Mouse (Mus musculus) heart, embryonic 14.5 days (tissue): Measurements from ENCODE around the gene Gm14685. TPM values are rescaled to one million over a fixed set of nuclear protein-coding genes. Genes with fewer than 3 reads are reported as not detected.
"Not testable (repeated sequence)": the region's sequence is repeated elsewhere in the genome, so short reads cannot be mapped to it uniquely, and the experiment has no call there.

Experiments used
- ATAC-seq: fragments of 200-750 bp; cut with Nextera tagmentation; 2 replicates; pipeline ENCODE4 v1.8.0; 2017; ENCODE audit warnings: low read depth, moderate TSS enrichment; ENCODE audit not compliant: insufficient number of reproducible peaks, insufficient read depth, low FRiP score
- H3K27ac ChIP-seq, 2 experiments: fragments of 200-500 bp in 1 of 2; fragments of 300-500 bp in 1 of 2; sonication (generic) in 1 of 2; replicated peaks in 1 of 2; 2 replicates each; pipeline ENCODE4 v1.5.1; 2012 to 2014; ENCODE audit warnings: low read depth in 2 of 2, low read length in 2 of 2, control low read depth in 1 of 2, mild to moderate bottlenecking in 1 of 2, mixed read lengths in 1 of 2; ENCODE audit not compliant: control insufficient read depth in 1 of 2, insufficient read depth in 1 of 2
- H3K27me3 ChIP-seq: fragments of 300-500 bp; sonication (generic); 2 replicates; pipeline ENCODE4 v1.6.1; 2014; ENCODE audit warnings: mild to moderate bottlenecking, low read length, control low read depth; ENCODE audit not compliant: control insufficient read depth, insufficient read depth
- H3K36me3 ChIP-seq: fragments of 300-500 bp; sonication (generic); 2 replicates; pipeline ENCODE4 v1.6.1; 2014; ENCODE audit warnings: mild to moderate bottlenecking, control low read depth, low read length, mixed read lengths; ENCODE audit not compliant: control insufficient read depth, insufficient read depth
- H3K4me1 ChIP-seq, 2 experiments: fragments of 200-500 bp in 1 of 2; fragments of 300-500 bp in 1 of 2; sonication (generic) in 1 of 2; 2 replicates each; pipeline ENCODE4 v1.6.1; 2012 to 2014; ENCODE audit warnings: low read length in 2 of 2, control low read depth in 1 of 2, mixed read lengths in 1 of 2; ENCODE audit not compliant: control insufficient read depth in 2 of 2, insufficient read depth in 2 of 2
- H3K4me2 ChIP-seq: fragments of 300-500 bp; sonication (generic); 2 replicates; pipeline ENCODE4 v1.6.1; 2014; ENCODE audit warnings: mild to moderate bottlenecking, low read length
- H3K4me3 ChIP-seq, 2 experiments: fragments of 200-500 bp in 1 of 2; fragments of 300-500 bp in 1 of 2; sonication (generic) in 1 of 2; 2 replicates each; pipeline ENCODE4 v1.5.1; 2012 to 2014; ENCODE audit warnings: low read length in 2 of 2, mild to moderate bottlenecking in 2 of 2, control low read depth in 1 of 2, low read depth in 1 of 2, moderate library complexity in 1 of 2; ENCODE audit not compliant: control insufficient read depth in 1 of 2, insufficient read depth in 1 of 2
- H3K9ac ChIP-seq: fragments of 300-500 bp; sonication (generic); 2 replicates; pipeline ENCODE4 v1.6.1; 2014; ENCODE audit warnings: mild to moderate bottlenecking, low read length
- H3K9me3 ChIP-seq: fragments of 300-500 bp; sonication (generic); 2 replicates; pipeline ENCODE4 v1.6.1; 2016; ENCODE audit warnings: low read length, control low read depth; ENCODE audit not compliant: control insufficient read depth
- WGBS: fragments of 180-500 bp; shearing (Covaris S2); extraction: QIAGEN DNeasy Blood & Tissue Kit; methylation state at CpG from one replicate; pipeline ENCODE4 v1.1.7; 2014; 5-methylcytosine and 5-hydroxymethylcytosine counted together
- polyA plus RNA-seq: library from polyadenylated mRNA; unstranded; fragments of >200 nt; fragmentation: Nextera tagmentation; extraction: Ambion mirVana; gene quantifications from 2 replicates; pipeline ENCODE4 v1.2.1, GENCODE M21; 2014

Gene Gm14685
- polyA plus RNA-seq, result not detected in 2 replicates

GRCm38 (mm10) chrX:73116747-73117146, at the start of gene Gm14685:
Gm14685 (plus strand) TSS chrX:73117047.
- not testable (repeated sequence) for H3K27me3 ChIP-seq, H3K9me3 ChIP-seq, H3K4me2 ChIP-seq, H3K9ac ChIP-seq, H3K36me3 ChIP-seq, H3K4me3 ChIP-seq, ATAC-seq, H3K27ac ChIP-seq, H3K4me1 ChIP-seq
- no CpG with 5 or more reads among the region's 7 CpGs for WGBS

- not testable (repeated sequence) for H3K9me3 ChIP-seq, H3K27ac ChIP-seq, H3K4me2 ChIP-seq, H3K36me3 ChIP-seq, H3K4me3 ChIP-seq, H3K27me3 ChIP-seq, H3K9ac ChIP-seq, H3K4me1 ChIP-seq, ATAC-seq
- 77% methylated on average over 17 of the region's 19 CpGs for WGBS
Observed at GRCm38 (mm10) chrX:73082267-73083055, 34.4 kb upstream of the Gm14685 start, which contains the start of gene Xlr4a. Xlr4a (minus strand) TSS chrX:73082478.

GRCm38 (mm10) chrX:73096941-73097508, 19.8 kb upstream of the Gm14685 start, which contains the start of gene Xlr3a:
Xlr3a (minus strand) TSS chrX:73097095.
- not testable (repeated sequence) for ATAC-seq, H3K36me3 ChIP-seq, H3K9ac ChIP-seq, H3K9me3 ChIP-seq, H3K4me1 ChIP-seq, H3K27me3 ChIP-seq, H3K4me2 ChIP-seq, H3K4me3 ChIP-seq, H3K27ac ChIP-seq
- WGBS, result 72% methylated on average over 12 of the region's 13 CpGs

- not testable (repeated sequence) for H3K9me3 ChIP-seq, H3K9ac ChIP-seq, H3K4me3 ChIP-seq, H3K27ac ChIP-seq, H3K36me3 ChIP-seq, H3K27me3 ChIP-seq, ATAC-seq, H3K4me2 ChIP-seq, H3K4me1 ChIP-seq
- WGBS, result no CpG with 5 or more reads among the region's 12 CpGs
Observed at GRCm38 (mm10) chrX:73122859-73123829, 6.3 kb downstream of the Gm14685 start.

GRCm38 (mm10) chrX:73143218-73143618, 26.4 kb downstream of the Gm14685 start:
- no CpG with 5 or more reads among the region's 7 CpGs for WGBS
- not testable (repeated sequence) for H3K4me1 ChIP-seq, H3K9me3 ChIP-seq, H3K36me3 ChIP-seq, H3K4me3 ChIP-seq, ATAC-seq, H3K4me2 ChIP-seq, H3K27me3 ChIP-seq, H3K27ac ChIP-seq, H3K9ac ChIP-seq

- H3K4me2 ChIP-seq, H3K27ac ChIP-seq, H3K36me3 ChIP-seq, H3K27me3 ChIP-seq, H3K9me3 ChIP-seq, H3K4me3 ChIP-seq, ATAC-seq, H3K4me1 ChIP-seq, H3K9ac ChIP-seq: not testable (repeated sequence)
- WGBS, result no CpG with 5 or more reads among the region's 20 CpGs
Observed at GRCm38 (mm10) chrX:73148496-73148895, 31.6 kb downstream of the Gm14685 start, which contains the start of gene Xlr5b. Xlr5b (plus strand) TSS chrX:73148796.

GRCm38 (mm10) chrX:73149350-73149749, 32.5 kb downstream of the Gm14685 start, which contains the start of gene DXBay18:
DXBay18 (minus strand) TSS chrX:73149450.
- H3K4me1 ChIP-seq, H3K9me3 ChIP-seq, H3K27me3 ChIP-seq, ATAC-seq, H3K4me2 ChIP-seq, H3K9ac ChIP-seq, H3K36me3 ChIP-seq, H3K4me3 ChIP-seq, H3K27ac ChIP-seq: not testable (repeated sequence)
- WGBS, result no CpG with 5 or more reads among the region's 7 CpGs
